Mouse (Mus musculus) forebrain, embryonic 11.5 days (tissue): Measurements from ENCODE around the gene Olfr301. TPM values are rescaled to one million over a fixed set of nuclear protein-coding genes. Genes with fewer than 3 reads are reported as not detected.

Source experiments
- ATAC-seq: fragments of 200-750 bp; cut with Nextera tagmentation; replicated peaks from 2 replicates; pipeline ENCODE4 v1.8.0; 2017; ENCODE audit warnings: moderate TSS enrichment; ENCODE audit not compliant: low FRiP score
- DNase-seq: peaks from one replicate; pipeline ENCODE4 v3.0.0-alpha.2; 2017; ENCODE audit warnings: low spot score
- H3K27ac ChIP-seq: fragments of 300-500 bp; sonication (generic); 2 replicates; pipeline ENCODE4 v1.5.1; 2014; ENCODE audit warnings: low read depth, low read length
- H3K27me3 ChIP-seq: fragments of 300-500 bp; sonication (generic); 2 replicates; pipeline ENCODE4 v1.6.1; 2014; ENCODE audit warnings: mild to moderate bottlenecking, low read length, mixed read lengths; ENCODE audit not compliant: control insufficient read depth, insufficient read depth
- H3K36me3 ChIP-seq: fragments of 300-500 bp; sonication (generic); 2 replicates; pipeline ENCODE4 v1.6.1; 2014; ENCODE audit warnings: mild to moderate bottlenecking, low read length, moderate library complexity, mixed read lengths; ENCODE audit not compliant: control insufficient read depth, insufficient read depth
- H3K4me1 ChIP-seq: fragments of 300-500 bp; sonication (generic); replicated peaks from 2 replicates; pipeline ENCODE4 v1.6.1; 2014; ENCODE audit warnings: low read length, mixed read lengths; ENCODE audit not compliant: control insufficient read depth, insufficient read depth
- H3K4me2 ChIP-seq: fragments of 300-500 bp; sonication (generic); 2 replicates; pipeline ENCODE4 v1.6.1; 2014; ENCODE audit warnings: low read depth, mild to moderate bottlenecking, low read length, moderate library complexity, mixed read lengths; ENCODE audit not compliant: severe bottlenecking
- H3K4me3 ChIP-seq: fragments of 300-500 bp; sonication (generic); 2 replicates; pipeline ENCODE4 v1.5.1; 2014; ENCODE audit warnings: low read depth, low read length
- H3K9ac ChIP-seq: fragments of 300-500 bp; sonication (generic); 2 replicates; pipeline ENCODE4 v1.6.1; 2014; ENCODE audit warnings: low read length
- H3K9me3 ChIP-seq: fragments of 300-500 bp; sonication (generic); 2 replicates; pipeline ENCODE4 v1.6.1; 2016; ENCODE audit warnings: low read length, mixed read lengths; ENCODE audit not compliant: control insufficient read depth
- WGBS: fragments of 180-500 bp; shearing (Covaris S2); extraction: QIAGEN DNeasy Blood & Tissue Kit; methylation state at CpG from one replicate; pipeline ENCODE4 v1.1.7; 2014; 5-methylcytosine and 5-hydroxymethylcytosine counted together
- polyA plus RNA-seq: library from polyadenylated mRNA; unstranded; fragments of >200 nt; fragmentation: Nextera tagmentation; extraction: Ambion mirVana; gene quantifications from 2 replicates; pipeline ENCODE4 v1.2.1, GENCODE M21; 2014

Gene Olfr301
- not detected in 2 replicates for polyA plus RNA-seq

- H3K4me3 ChIP-seq: no peak within 1 kb of the TSS
- no peak within 1 kb of the TSS for H3K4me2 ChIP-seq
- no peak within 1 kb of the TSS for H3K9ac ChIP-seq
- H3K4me1 ChIP-seq: no peaks in the 10 kb centered on the region
- DNase-seq (no peak), ATAC-seq (no peak)
- no peak within 1 kb of the TSS for H3K27ac ChIP-seq
- WGBS: 90% methylated on average over 2 of the region's 2 CpGs
- no peaks in the 10 kb centered on the region for H3K27me3 ChIP-seq
- H3K36me3 ChIP-seq: no peaks in the 10 kb centered on the region
- H3K9me3 ChIP-seq: no peaks in the 10 kb centered on the region
These were observed at the start of gene Olfr301 for GRCm38 (mm10) chr7:86403546-86403945. TSS of gene Olfr301 (plus strand) at chr7:86403846.

GRCm38 (mm10) chr7:86366828-86367227 is 36.8 kb upstream of the Olfr301 start, which contains the start of gene Olfr305:
TSS of gene Olfr305 (minus strand) at chr7:86366928.
- DNase-seq (no peak), ATAC-seq (no peak)
- WGBS: 83% methylated on average over 1 of the region's 1 CpGs
- Histone ChIP-seq H3K4me2 (no peak within 1 kb of the TSS), H3K4me1 (no peaks in the 10 kb centered on the region), H3K9ac (no peak within 1 kb of the TSS), H3K36me3 (no peaks in the 10 kb centered on the region), H3K4me3 (no peak within 1 kb of the TSS), H3K27ac (no peak within 1 kb of the TSS), H3K27me3 (no peaks in the 10 kb centered on the region), H3K9me3 (no peaks in the 10 kb centered on the region)

GRCm38 (mm10) chr7:86385769-86386168 is 17.9 kb upstream of the Olfr301 start:
- WGBS: 80% methylated on average over 3 of the region's 3 CpGs
- H3K36me3 ChIP-seq: no peaks in the 10 kb centered on the region

GRCm38 (mm10) chr7:86386558-86386957 is 17.1 kb upstream of the Olfr301 start, which contains the start of gene Olfr304:
TSS of gene Olfr304 (minus strand) at chr7:86386658.
- WGBS: 77% methylated on average over 1 of the region's 1 CpGs
- no peak for ATAC-seq

More at GRCm38 (mm10) chr7:86385769-86386168, 17.9 kb upstream of the Olfr301 start:
- DNase-seq (no peak), ATAC-seq (no peak)
- no peak overlapping the region for H3K27ac ChIP-seq
- no peak overlapping the region for H3K9ac ChIP-seq
- no peak overlapping the region for H3K4me3 ChIP-seq
- no peak overlapping the region for H3K4me2 ChIP-seq
- H3K27me3 ChIP-seq: no peaks in the 10 kb centered on the region
- no peaks in the 10 kb centered on the region for H3K9me3 ChIP-seq
- no peaks in the 10 kb centered on the region for H3K4me1 ChIP-seq

GRCm38 (mm10) chr7:86397689-86398088 is 6.0 kb upstream of the Olfr301 start, which contains the start of gene Olfr303:
TSS of gene Olfr303 (minus strand) at chr7:86397789.
- H3K9ac ChIP-seq: no peak within 1 kb of the TSS
- DNase-seq: no peak

More at GRCm38 (mm10) chr7:86386558-86386957, 17.1 kb upstream of the Olfr301 start, which contains the start of gene Olfr304:
- Histone ChIP-seq H3K9ac (no peak within 1 kb of the TSS), H3K4me3 (no peak within 1 kb of the TSS), H3K27ac (no peak within 1 kb of the TSS), H3K4me1 (no peaks in the 10 kb centered on the region), H3K4me2 (no peak within 1 kb of the TSS), H3K9me3 (no peaks in the 10 kb centered on the region), H3K36me3 (no peaks in the 10 kb centered on the region), H3K27me3 (no peaks in the 10 kb centered on the region)
- no peak for DNase-seq

GRCm38 (mm10) chr7:86459621-86460020 is 56.0 kb downstream of the Olfr301 start, which contains the start of gene Olfr299:
TSS of gene Olfr299 (plus strand) at chr7:86459921.
- Histone ChIP-seq H3K4me3 (no peak within 1 kb of the TSS), H3K9ac (no peak within 1 kb of the TSS), H3K4me2 (no peak within 1 kb of the TSS), H3K27me3 (no peaks in the 10 kb centered on the region), H3K4me1 (no peaks in the 10 kb centered on the region), H3K9me3 (no peaks in the 10 kb centered on the region), H3K36me3 (no peaks in the 10 kb centered on the region), H3K27ac (no peak within 1 kb of the TSS)
- 88% methylated on average over 1 of the region's 1 CpGs for WGBS
- no peak for DNase-seq
- ATAC-seq: no peak

More at GRCm38 (mm10) chr7:86397689-86398088, 6.0 kb upstream of the Olfr301 start, which contains the start of gene Olfr303:
- Histone ChIP-seq H3K27ac (no peak within 1 kb of the TSS), H3K27me3 (no peaks in the 10 kb centered on the region), H3K4me3 (no peak within 1 kb of the TSS), H3K9me3 (no peaks in the 10 kb centered on the region), H3K36me3 (no peaks in the 10 kb centered on the region), H3K4me2 (no peak within 1 kb of the TSS), H3K4me1 (no peaks in the 10 kb centered on the region)
- ATAC-seq: no peak

Other genes with a start within 250 kb of the Olfr301 start
- not detected in 2 replicates for gene Vmn2r75, start 232.1 kb upstream of the Olfr301 start, polyA plus RNA-seq
- not detected in 2 replicates for gene Vmn2r76, start 157.5 kb upstream of the Olfr301 start, polyA plus RNA-seq
- not detected in 2 replicates for gene Olfr310, start 126.7 kb upstream of the Olfr301 start, polyA plus RNA-seq
- gene Olfr309, start 90.1 kb upstream of the Olfr301 start, polyA plus RNA-seq: not detected in 2 replicates
- gene Olfr308, start 78.2 kb upstream of the Olfr301 start, polyA plus RNA-seq: not detected in 2 replicates
- not detected in 2 replicates for gene Olfr307, start 66.3 kb upstream of the Olfr301 start, polyA plus RNA-seq
- gene Olfr305, start 36.9 kb upstream of the Olfr301 start, polyA plus RNA-seq: not detected in 2 replicates
- not detected in 2 replicates for gene Olfr304, start 17.2 kb upstream of the Olfr301 start, polyA plus RNA-seq
- not detected in 2 replicates for gene Olfr303, start 6.1 kb upstream of the Olfr301 start, polyA plus RNA-seq
- gene Olfr299, start 56.1 kb downstream of the Olfr301 start, polyA plus RNA-seq: not detected in 2 replicates
- gene Olfr298, start 88.6 kb downstream of the Olfr301 start, polyA plus RNA-seq: not detected in 2 replicates
- not detected in 2 replicates for gene Olfr297, start 116.1 kb downstream of the Olfr301 start, polyA plus RNA-seq
- not detected in 2 replicates for gene Olfr295, start 180.0 kb downstream of the Olfr301 start, polyA plus RNA-seq
- gene Olfr294, start 212.8 kb downstream of the Olfr301 start, polyA plus RNA-seq: not detected in 2 replicates
- not detected in 2 replicates for gene Olfr293, start 245.2 kb downstream of the Olfr301 start, polyA plus RNA-seq